Mouse (Mus musculus) limb, embryonic 11.5 days (tissue): ENCODE measurements around the gene Spint5. TPM values are rescaled to one million over a fixed set of nuclear protein-coding genes. Genes with fewer than 3 reads are reported as not detected.
"Not testable (repeated sequence)": the region's sequence is repeated elsewhere in the genome, so short reads cannot be mapped to it uniquely, and the experiment has no call there.

Experiments used
- ATAC-seq: fragments of 200-750 bp; cut with Nextera tagmentation; 2 replicates; pipeline ENCODE4 v1.8.0; 2017; ENCODE audit warnings: low read depth; ENCODE audit not compliant: insufficient number of reproducible peaks, low FRiP score, low TSS enrichment
- DNase-seq: peaks from one replicate; pipeline ENCODE4 v3.0.0-alpha.2; 2015; ENCODE audit warnings: low spot score
- H3K27ac ChIP-seq: fragments of 300-500 bp; sonication (generic); replicated peaks from 2 replicates; pipeline ENCODE4 v1.5.1; 2014; ENCODE audit warnings: low read depth, mild to moderate bottlenecking, low read length
- H3K27me3 ChIP-seq: fragments of 300-500 bp; sonication (generic); 2 replicates; pipeline ENCODE4 v1.6.1; 2014; ENCODE audit warnings: mild to moderate bottlenecking, low read length, mixed read lengths; ENCODE audit not compliant: control insufficient read depth, insufficient read depth
- H3K36me3 ChIP-seq: fragments of 300-500 bp; sonication (generic); 2 replicates; pipeline ENCODE4 v1.6.1; 2014; ENCODE audit warnings: mild to moderate bottlenecking, low read length, moderate library complexity, mixed read lengths; ENCODE audit not compliant: control insufficient read depth, insufficient read depth
- H3K4me1 ChIP-seq: fragments of 300-500 bp; sonication (generic); 2 replicates; pipeline ENCODE4 v1.6.1; 2014; ENCODE audit warnings: low read length, mixed read lengths; ENCODE audit not compliant: control insufficient read depth, insufficient read depth
- H3K4me2 ChIP-seq: fragments of 300-500 bp; sonication (generic); 2 replicates; pipeline ENCODE4 v1.6.1; 2014; ENCODE audit warnings: low read depth, mild to moderate bottlenecking, moderate library complexity; ENCODE audit not compliant: severe bottlenecking
- H3K4me3 ChIP-seq: fragments of 300-500 bp; sonication (generic); 2 replicates; pipeline ENCODE4 v1.5.1; 2014; ENCODE audit warnings: low read depth, low read length
- H3K9ac ChIP-seq: fragments of 300-500 bp; sonication (generic); 2 replicates; pipeline ENCODE4 v1.6.1; 2014; ENCODE audit warnings: mild to moderate bottlenecking, low read length
- H3K9me3 ChIP-seq: fragments of 300-500 bp; sonication (generic); 2 replicates; pipeline ENCODE4 v1.6.1; 2016; ENCODE audit warnings: low read length; ENCODE audit not compliant: control insufficient read depth
- WGBS: fragments of 180-500 bp; shearing (Covaris S2); extraction: QIAGEN DNeasy Blood & Tissue Kit; methylation state at CpG from one replicate; pipeline ENCODE4 v1.1.7; 2014; 5-methylcytosine and 5-hydroxymethylcytosine counted together
- polyA plus RNA-seq: library from polyadenylated mRNA; unstranded; fragments of >200 nt; fragmentation: Nextera tagmentation; extraction: Ambion mirVana; gene quantifications from 2 replicates; pipeline ENCODE4 v1.2.1, GENCODE M21; 2014

The Spint5 gene
- polyA plus RNA-seq, 1 experiment from 2014 or later: not detected

DNA sequence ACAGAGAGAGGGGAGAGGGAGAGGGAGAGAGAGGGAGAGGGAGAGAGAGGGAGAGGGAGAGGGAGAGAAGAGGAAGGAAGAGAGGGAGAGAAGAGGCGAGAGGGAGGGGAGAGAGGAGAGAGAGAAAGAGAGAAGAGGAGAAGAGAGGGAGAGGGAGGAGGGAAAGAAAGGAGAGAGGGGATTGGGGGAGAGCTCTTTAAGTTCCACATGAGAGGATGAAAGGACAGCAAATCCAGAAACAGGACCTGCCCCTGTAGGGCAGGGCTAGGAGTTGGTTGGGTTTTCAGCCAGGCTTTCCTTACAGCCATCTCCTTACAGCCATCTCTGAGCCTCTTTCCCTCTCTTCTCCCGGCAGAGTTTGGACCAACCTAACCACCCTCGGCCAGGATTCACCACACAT, 30.3 kb upstream of the Spint5 start, which contains the start of gene Wfdc13:
Gene Wfdc13 (plus strand): TSS at position 301 of the 400 bp plus-strand sequence.
- DNase-seq: no peak
- H3K9me3 ChIP-seq: no peaks in the 10 kb centered on the region
- ATAC-seq: no peak
- H3K27me3 ChIP-seq: no peaks in the 10 kb centered on the region
- no peaks in the 10 kb centered on the region for H3K36me3 ChIP-seq
- no peak within 1 kb of the TSS for H3K4me3 ChIP-seq
- no peaks in the 10 kb centered on the region for H3K4me1 ChIP-seq
- no peak within 1 kb of the TSS for H3K4me2 ChIP-seq
- no peak within 1 kb of the TSS for H3K27ac ChIP-seq
- WGBS: 69% methylated on average over 3 of the region's 3 CpGs
- H3K9ac ChIP-seq: no peak within 1 kb of the TSS

DNA sequence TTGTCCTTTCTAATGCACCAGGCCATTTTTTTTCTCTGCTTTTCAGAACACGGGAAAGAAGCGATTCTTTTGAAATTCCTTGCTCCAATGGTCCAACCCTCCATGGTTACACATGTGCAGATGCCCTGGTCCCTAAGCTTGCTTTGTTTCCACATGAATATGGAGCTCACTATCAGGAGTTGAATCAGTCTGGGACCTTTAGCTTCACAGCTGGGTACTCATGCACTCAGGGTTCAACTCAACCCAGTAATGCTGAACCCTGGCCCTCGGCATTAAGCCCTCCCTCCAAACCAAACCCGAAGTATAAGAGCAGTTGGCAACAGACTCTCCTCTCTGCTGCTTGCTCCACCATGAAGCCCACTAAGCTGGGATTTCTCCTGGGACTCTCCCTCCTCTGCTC, 16.9 kb upstream of the Spint5 start, which contains the start of gene Spint4:
Gene Spint4 (plus strand): TSS at position 301 of the 400 bp plus-strand sequence.
- no peak within 1 kb of the TSS for H3K4me2 ChIP-seq
- no peaks in the 10 kb centered on the region for H3K4me1 ChIP-seq
- ATAC-seq (no peak), DNase-seq (no peak)
- no peaks in the 10 kb centered on the region for H3K36me3 ChIP-seq
- WGBS: 85% methylated on average over 4 of the region's 4 CpGs
- H3K27ac ChIP-seq: no peak within 1 kb of the TSS
- no peaks in the 10 kb centered on the region for H3K27me3 ChIP-seq
- no peak within 1 kb of the TSS for H3K9ac ChIP-seq
- no peak within 1 kb of the TSS for H3K4me3 ChIP-seq
- H3K9me3 ChIP-seq: no peaks in the 10 kb centered on the region

DNA sequence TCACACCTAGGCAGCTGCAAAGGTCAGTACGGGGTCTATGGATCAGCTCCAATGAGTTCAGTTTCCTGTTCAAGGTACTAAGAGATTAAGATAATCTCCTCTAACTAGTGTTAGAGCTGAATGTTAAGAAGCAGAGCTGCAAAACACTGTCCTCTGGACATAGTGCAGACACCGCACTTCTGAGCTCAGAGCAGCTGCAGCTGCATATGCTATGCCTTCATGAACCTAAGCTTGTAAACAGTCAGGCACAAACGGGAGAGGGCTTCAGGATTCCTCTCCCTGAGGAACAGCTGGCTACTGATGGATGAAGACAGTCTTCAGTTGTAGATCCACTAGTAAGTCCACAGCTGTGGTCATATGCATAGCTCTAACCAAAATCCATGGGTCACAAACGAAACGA, 14.1 kb upstream of the Spint5 start:
- H3K27ac ChIP-seq: no peak overlapping the region
- no peak for DNase-seq
- H3K4me2 ChIP-seq: no peak overlapping the region
- H3K9ac ChIP-seq: no peak overlapping the region
- no peaks in the 10 kb centered on the region; the same call in 1 of the 2 replicates for H3K9me3 ChIP-seq
- ATAC-seq: no peak
- no peaks in the 10 kb centered on the region for H3K27me3 ChIP-seq
- H3K4me3 ChIP-seq: no peak overlapping the region
- H3K4me1 ChIP-seq: no peaks in the 10 kb centered on the region
- no peaks in the 10 kb centered on the region for H3K36me3 ChIP-seq
- WGBS: 77% methylated on average over 5 of the region's 5 CpGs

DNA sequence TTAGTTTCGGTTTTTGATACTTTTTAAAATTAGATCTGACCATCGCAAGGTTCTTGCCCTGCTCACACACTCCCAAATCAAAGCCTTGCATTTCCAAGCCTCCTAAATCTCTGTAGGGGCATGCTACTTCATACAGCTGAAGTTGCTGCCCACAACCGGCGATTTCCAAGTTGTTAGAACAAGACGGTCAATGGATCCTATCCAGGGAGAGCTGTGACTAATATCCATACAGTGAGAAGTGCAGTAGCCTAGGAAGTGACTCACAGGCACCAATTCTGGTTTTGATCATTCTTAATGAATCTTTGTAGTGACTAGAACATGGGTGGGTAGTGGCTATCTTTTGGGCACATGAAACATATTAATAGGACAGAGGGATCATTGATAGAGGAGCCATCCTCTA, 13.3 kb upstream of the Spint5 start:
- Histone ChIP-seq H3K9ac (no peak overlapping the region), H3K4me2 (no peak overlapping the region), H3K36me3 (no peaks in the 10 kb centered on the region), H3K27me3 (no peaks in the 10 kb centered on the region), H3K4me1 (no peaks in the 10 kb centered on the region), H3K9me3 (no peaks in the 10 kb centered on the region; the same call in 1 of the 2 replicates), H3K27ac (no peak overlapping the region), H3K4me3 (no peak overlapping the region)
- ATAC-seq: no peak
- WGBS: 89% methylated on average over 5 of the region's 5 CpGs
- DNase-seq: no peak

DNA sequence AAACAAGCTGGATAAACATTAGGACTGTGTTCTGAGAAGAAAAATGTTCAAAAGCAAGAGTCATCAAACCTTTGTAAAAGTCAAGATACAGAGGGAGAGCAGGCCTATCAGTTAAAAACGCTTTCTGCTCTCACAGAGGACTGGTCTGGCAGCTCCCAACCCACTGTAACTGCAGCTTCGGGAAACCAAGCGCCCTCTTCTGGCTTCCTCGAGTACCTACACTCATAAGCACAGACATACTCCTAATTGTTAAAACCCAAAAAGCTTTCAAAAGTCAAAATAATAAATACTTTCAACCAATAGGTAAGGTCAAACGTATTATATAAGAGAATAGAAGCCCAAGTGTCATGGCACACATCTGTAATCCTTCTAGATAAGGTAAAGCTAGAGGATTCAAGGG, 10.9 kb upstream of the Spint5 start:
- 78% methylated on average over 5 of the region's 5 CpGs for WGBS
- Histone ChIP-seq H3K4me2 (no peak overlapping the region), H3K27me3 (no peaks in the 10 kb centered on the region), H3K27ac (no peak overlapping the region), H3K4me1 (no peaks in the 10 kb centered on the region), H3K9ac (no peak overlapping the region), H3K4me3 (no peak overlapping the region), H3K36me3 (no peaks in the 10 kb centered on the region), H3K9me3 (no peaks in the 10 kb centered on the region; the same call in 1 of the 2 replicates)
- DNase-seq: no peak
- ATAC-seq: no peak

DNA sequence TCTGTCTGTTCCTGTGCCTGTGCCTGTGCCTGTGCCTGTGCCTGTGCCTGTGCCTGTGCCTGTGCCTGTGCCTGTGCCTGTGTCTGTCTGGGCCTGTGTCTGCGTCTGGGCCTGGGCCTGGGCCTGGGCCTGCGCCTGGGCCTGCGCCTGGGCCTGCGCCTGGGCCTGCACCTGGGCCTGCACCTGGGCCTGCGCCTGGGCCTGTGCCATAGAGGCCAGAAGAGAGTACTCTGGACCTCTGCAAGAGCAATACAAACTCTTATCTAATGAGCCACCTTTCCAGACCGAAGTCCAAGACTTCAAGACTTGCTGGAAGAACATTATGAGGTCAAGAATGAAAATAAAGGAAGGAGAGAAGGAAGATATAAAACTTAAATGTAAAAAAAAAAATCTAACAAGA, 9.8 kb upstream of the Spint5 start:
- 96% methylated on average over 6 of the region's 6 CpGs for WGBS
- ATAC-seq: no peak

DNA sequence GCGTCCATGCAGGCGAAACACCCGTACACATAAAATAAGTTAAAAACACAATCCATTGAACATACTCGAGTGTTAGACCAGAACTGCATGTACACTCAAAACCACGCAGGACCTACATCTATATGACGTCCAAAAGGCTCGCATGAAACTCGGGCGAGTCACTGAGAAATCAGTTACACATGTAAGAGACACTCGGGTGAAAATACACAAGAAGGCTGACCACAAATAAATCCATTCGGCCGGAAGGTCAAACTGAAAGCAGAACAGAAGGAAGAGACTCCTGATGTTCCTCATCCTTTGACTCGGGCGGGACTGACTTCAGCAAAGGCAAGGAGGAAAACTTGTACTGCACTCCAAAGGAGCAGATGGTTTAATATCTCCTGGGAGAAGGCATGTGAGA, 9.1 kb upstream of the Spint5 start:
- no peaks in the 10 kb centered on the region for H3K27me3 ChIP-seq

More for the DNA sequence above, 9.8 kb upstream of the Spint5 start:
- Histone ChIP-seq H3K9me3 (no peaks in the 10 kb centered on the region; the same call in 1 of the 2 replicates), H3K36me3 (no peaks in the 10 kb centered on the region), H3K4me1 (no peaks in the 10 kb centered on the region), H3K4me3 (no peak overlapping the region), H3K9ac (no peak overlapping the region), H3K27me3 (no peaks in the 10 kb centered on the region), H3K27ac (no peak overlapping the region), H3K4me2 (no peak overlapping the region)
- no peak for DNase-seq

DNA sequence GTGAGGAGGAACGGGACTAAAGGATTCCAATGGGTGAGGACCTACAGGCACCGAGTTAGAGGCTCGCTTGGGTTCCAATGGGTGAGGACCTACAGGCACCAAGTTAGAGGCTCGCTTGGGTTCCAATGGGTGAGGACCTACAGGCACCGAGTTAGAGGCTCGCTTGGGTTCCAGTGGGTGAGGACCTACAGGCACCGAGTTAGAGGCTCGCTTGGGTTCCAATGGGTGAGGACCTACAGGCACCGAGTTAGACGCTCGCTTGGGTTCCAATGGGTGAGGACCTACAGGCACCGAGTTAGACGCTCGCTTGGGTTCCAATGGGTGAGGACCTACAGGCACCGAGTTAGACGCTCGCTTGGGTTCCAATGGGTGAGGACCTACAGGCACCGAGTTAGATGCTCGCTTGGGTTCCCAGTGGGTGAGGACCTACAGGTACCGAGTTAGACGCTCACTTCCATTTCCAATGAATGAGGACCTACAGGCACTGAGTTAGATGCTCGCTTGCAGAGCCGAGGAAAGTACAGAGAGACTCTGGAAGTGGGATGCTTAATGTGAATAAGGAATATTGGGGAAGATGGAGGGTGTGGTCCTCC, 1.2 kb downstream of the Spint5 start:
- not testable (repeated sequence) for ATAC-seq, H3K27ac ChIP-seq, DNase-seq, H3K9ac ChIP-seq, H3K27me3 ChIP-seq, H3K4me1 ChIP-seq, H3K4me3 ChIP-seq, H3K9me3 ChIP-seq, H3K4me2 ChIP-seq, H3K36me3 ChIP-seq
- 91% methylated on average over 19 of the region's 23 CpGs for WGBS

More for the DNA sequence above, 9.1 kb upstream of the Spint5 start:
- no peak overlapping the region for H3K9ac ChIP-seq
- no peaks in the 10 kb centered on the region for H3K4me1 ChIP-seq
- no peaks in the 10 kb centered on the region; the same call in 1 of the 2 replicates for H3K9me3 ChIP-seq
- no peaks in the 10 kb centered on the region for H3K36me3 ChIP-seq
- no peak for ATAC-seq
- no peak for DNase-seq
- no peak overlapping the region for H3K4me2 ChIP-seq
- H3K4me3 ChIP-seq: no peak overlapping the region
- 94% methylated on average over 14 of the region's 14 CpGs for WGBS
- no peak overlapping the region for H3K27ac ChIP-seq

DNA sequence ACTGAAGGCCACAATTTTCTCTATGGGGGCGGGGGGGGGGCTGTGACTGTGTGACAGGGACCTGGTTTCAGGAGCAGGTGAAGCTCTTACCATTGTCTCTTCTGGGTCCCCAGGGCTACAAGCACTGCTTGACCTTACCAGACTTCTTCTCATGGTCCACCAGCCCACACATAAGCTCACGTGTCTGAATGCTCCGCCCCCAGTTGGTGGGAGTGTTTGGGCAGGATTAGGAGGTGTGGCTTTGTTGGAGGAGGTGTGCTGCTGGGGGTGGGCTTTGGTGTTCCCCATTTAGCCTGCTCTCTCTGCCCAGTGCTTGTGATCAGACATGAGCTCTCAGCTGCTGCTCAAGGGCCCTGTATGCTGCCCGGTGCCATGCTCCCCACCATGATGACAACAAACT, 8.2 kb downstream of the Spint5 start:
- DNase-seq (no peak), ATAC-seq (no peak)
- 0 out of 2 replicates have a peak, but pooled peaks cover 2% of the 10 kb centered on the region for H3K4me1 ChIP-seq
- H3K4me3 ChIP-seq: no peak overlapping the region
- no peaks in the 10 kb centered on the region for H3K9me3 ChIP-seq
- no peak overlapping the region for H3K27ac ChIP-seq
- H3K9ac ChIP-seq: no peak overlapping the region
- H3K4me2 ChIP-seq: no peak overlapping the region
- WGBS: 60% methylated on average over 4 of the region's 4 CpGs
- no peaks in the 10 kb centered on the region for H3K36me3 ChIP-seq
- H3K27me3 ChIP-seq: no peaks in the 10 kb centered on the region
